Mouse (Mus musculus) layer of hippocampus, postnatal 36 days (tissue): ENCODE measurements around the gene Ifi202b. TPM values are rescaled to one million over a fixed set of nuclear protein-coding genes. Genes with fewer than 3 reads are reported as not detected.

Experiments
- total RNA-seq, 2 experiments: library from RNA; stranded (reverse); gene quantifications; 2 replicates each; pipeline ENCODE4 v1.2.3; 2021

Gene Ifi202b
- total RNA-seq, 2 experiments from 2014 or later, result not detected

Other genes starting within 250 kb of the Ifi202b start
- under 1 TPM; 0.15 to 0.61 TPM for gene Ifi207, start 241.0 kb downstream of the Ifi202b start, total RNA-seq
- under 1 TPM; 0.18 to 0.25 TPM for gene Ifi204, start 215.8 kb downstream of the Ifi202b start, total RNA-seq
- not detected for gene Ifi211, start 69.7 kb downstream of the Ifi202b start, total RNA-seq
- gene Mndal, start 40.3 kb downstream of the Ifi202b start, total RNA-seq, result 10 to 100 TPM in 1 of 2 experiments, 1 to 10 TPM in 1; 8.6 to 13.0 TPM
- gene Ifi203, start 40.1 kb downstream of the Ifi202b start, total RNA-seq, result 1 to 10 TPM; 5.2 to 5.6 TPM
- not detected for gene Ifi205, start 49.1 kb upstream of the Ifi202b start, total RNA-seq
- not detected for gene Olfr433, start 58.0 kb upstream of the Ifi202b start, total RNA-seq
- not detected for gene Olfr432, start 66.5 kb upstream of the Ifi202b start, total RNA-seq
- not detected for gene Olfr430, start 83.9 kb upstream of the Ifi202b start, total RNA-seq
- gene Olfr429, start 101.6 kb upstream of the Ifi202b start, total RNA-seq, result not detected
- gene Olfr427, start 114.1 kb upstream of the Ifi202b start, total RNA-seq, result not detected
- gene Olfr231, start 138.4 kb upstream of the Ifi202b start, total RNA-seq, result not detected
- gene Olfr424, start 148.8 kb upstream of the Ifi202b start, total RNA-seq, result not detected
- not detected for gene Olfr420, start 172.9 kb upstream of the Ifi202b start, total RNA-seq
- under 1 TPM; 0.05 to 0.07 TPM for gene Spta1, start 190.0 kb upstream of the Ifi202b start, total RNA-seq